Mouse (Mus musculus): ENCODE data around the gene Lepr. TPM values are rescaled to one million over a fixed set of nuclear protein-coding genes. Genes with fewer than 3 reads are reported as not detected.

Lepr gene
- total RNA-seq (2021) = 11.8 and 14.5 TPM in 2 replicates
- long read RNA-seq, partial matches to known transcripts = 3 of 4 reads
- long read RNA-seq, other reads (novel, unspliced or antisense) = 1 of 4 reads

- DNase-seq = peak; percentile 34
These were observed at the start of gene Lepr for GRCm38 (mm10) chr4:101717367-101718121. TSS of gene Lepr (plus strand) at chr4:101717404.

DNA sequence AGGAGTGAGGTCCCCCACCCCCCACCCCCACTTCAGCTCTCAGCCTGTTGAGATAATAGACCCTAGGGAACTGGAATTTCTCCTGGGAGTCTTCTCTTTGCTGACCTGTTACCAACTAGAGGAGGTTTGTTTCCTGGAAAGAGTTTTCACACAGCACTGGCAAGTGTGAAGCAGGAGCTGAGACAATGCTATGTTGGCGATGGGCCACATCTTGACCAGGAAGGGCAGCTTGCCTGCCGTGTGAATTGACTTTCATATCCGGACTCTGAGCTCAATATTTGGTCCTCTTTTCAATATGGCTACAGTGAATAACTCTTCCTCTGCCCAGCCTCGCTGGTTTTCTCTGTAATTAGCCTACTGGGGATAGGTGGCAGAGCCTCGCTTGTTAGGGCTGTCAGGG is 48.0 kb upstream of the Lepr start:
- DNase-seq = no peak

DNA sequence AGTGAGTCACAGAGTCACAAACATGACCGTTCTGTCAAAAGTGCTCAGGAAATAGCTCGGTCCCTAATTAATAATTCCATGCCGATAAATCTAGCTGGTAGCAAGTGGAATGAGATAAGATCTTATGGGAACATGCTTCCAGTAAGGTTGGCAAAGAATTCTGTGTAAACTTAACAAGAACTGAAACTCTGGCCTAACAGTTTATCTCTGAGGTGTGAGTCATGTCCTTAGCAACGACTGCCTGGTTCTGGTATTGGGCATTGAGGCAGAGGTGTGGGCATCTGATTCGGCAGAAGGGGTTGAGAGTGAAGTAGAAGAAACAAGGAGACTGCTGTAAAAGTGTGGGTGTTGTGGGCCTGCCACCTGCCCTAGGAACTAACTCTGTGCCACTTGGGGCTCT is 47.4 kb upstream of the Lepr start:
- DNase-seq = no peak

- no peak for DNase-seq
These were observed 42.4 kb upstream of the Lepr start for GRCm38 (mm10) chr4:101674790-101675189.

DNA sequence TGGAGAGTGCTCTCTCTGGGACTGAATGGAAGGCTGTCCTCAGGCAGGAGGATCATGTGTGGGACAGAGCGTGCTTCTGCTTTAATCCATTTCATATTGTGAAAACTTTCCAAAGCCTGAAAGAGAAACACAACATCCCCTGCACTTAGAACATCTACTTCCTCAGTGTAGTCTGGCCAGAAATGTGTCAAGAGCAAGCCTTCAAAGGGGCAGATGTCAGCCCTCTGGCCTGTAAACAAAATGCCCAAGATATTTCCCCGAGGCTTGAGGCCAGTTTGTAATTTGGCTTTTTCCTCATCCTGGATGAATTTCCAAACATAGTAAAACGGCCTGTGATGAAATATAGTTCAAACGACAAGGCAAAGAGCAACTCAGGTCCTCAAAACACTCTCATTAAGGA is 41.5 kb upstream of the Lepr start:
- DNase-seq = no peak

- no peak for DNase-seq
These were observed 34.6 kb upstream of the Lepr start for GRCm38 (mm10) chr4:101682620-101683019.

DNA sequence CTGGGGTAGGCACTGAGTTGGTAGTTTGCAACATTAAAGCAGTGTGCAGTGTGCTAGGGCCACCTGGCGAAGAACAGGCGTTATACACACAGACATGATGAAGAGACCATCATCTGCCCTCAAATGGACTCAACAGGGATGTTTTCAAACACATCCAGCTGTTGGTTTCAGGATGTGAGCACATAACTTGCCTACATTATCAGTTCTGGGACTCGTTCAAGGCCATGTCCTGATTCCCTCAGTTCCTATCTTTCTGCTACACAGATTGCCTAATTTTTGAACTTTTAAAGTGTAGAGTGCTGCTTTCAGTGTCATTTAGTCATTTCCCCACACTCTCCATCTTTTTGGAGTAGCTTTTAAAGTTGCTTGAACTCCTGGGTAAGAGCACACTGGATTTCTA is 34.1 kb upstream of the Lepr start:
- no peak for DNase-seq

- no peak for DNase-seq
These were observed 32.4 kb upstream of the Lepr start for GRCm38 (mm10) chr4:101684821-101685220.

DNA sequence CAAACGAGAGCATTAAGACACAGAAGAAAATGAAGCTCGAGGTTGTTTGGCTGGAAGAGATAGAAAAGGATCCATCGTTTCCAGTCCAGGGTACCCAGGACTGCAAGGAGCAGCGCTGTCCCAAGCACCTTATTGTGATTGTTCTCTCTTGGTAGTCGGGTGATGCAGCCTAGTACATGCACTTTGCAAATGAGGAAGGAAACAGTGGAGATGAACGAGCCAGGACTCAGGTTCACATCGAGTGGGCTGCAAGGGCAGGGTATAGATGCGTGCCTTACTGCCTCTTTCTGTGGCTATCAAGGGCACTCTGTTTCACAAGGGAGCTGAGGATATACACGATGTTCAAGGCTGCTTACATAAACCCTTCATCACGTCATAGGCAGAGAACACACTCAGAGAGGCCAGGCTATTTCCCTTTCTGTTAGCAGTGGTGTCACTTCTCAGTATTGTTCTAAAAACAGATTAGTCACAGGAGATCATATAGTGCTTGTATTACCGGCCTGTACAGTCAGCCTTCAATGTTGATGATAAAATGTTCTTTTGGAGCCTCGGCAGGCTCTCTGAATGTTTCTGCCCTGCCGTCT is 30.9 kb upstream of the Lepr start:
- no peak for DNase-seq

GRCm38 (mm10) chr4:101689241-101689640 is 28.0 kb upstream of the Lepr start:
- no peak for DNase-seq

- no peak for DNase-seq
These were observed 27.6 kb upstream of the Lepr start for GRCm38 (mm10) chr4:101689645-101690044.

- DNase-seq = no peak
These were observed 24.3 kb upstream of the Lepr start for GRCm38 (mm10) chr4:101692892-101693291.

GRCm38 (mm10) chr4:101694529-101694928 is 22.7 kb upstream of the Lepr start:
- no peak for DNase-seq

DNA sequence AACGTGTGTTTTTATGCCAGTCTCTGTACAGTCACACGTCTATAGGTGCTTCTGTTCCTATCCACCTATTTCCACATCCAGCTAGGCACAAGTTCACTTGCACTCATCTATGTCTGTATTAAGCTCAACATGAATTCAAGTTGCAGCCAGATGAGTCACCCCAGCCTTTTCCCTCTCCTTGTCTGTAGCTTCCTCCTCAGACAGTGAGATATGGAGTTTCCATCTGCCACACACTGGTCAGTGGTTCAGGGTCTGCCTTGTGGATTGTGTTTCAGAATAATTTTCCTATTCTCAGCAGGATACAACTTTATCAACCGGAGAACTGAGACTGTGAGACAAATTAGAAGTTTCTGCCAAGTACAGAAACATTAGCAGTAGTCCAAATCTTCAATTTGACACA is 20.0 kb upstream of the Lepr start:
- no peak for DNase-seq

DNA sequence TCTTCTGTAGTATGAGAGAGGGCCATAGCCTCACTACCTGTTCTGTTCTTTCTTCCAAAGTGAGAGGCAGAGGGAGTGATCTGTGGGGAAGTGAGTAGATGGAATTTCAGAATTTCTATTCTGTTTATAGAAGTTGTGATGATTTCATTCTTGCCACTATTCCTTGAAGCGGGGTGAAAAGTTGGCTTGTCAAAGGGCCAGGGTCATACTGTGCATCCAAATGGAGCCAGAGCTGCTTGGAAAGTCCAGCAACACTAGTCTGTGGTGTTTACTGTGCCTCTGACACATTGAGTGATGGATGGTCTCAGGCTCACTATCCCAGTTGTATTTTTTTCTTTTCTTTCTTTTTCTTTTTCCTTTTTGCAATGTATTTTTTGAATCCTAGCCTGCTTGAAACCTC is 17.8 kb upstream of the Lepr start:
- no peak for DNase-seq

- no peak for DNase-seq
These were observed 16.1 kb upstream of the Lepr start for GRCm38 (mm10) chr4:101700892-101701640.

GRCm38 (mm10) chr4:101705325-101705724 is 11.9 kb upstream of the Lepr start:
- DNase-seq = no peak

DNA sequence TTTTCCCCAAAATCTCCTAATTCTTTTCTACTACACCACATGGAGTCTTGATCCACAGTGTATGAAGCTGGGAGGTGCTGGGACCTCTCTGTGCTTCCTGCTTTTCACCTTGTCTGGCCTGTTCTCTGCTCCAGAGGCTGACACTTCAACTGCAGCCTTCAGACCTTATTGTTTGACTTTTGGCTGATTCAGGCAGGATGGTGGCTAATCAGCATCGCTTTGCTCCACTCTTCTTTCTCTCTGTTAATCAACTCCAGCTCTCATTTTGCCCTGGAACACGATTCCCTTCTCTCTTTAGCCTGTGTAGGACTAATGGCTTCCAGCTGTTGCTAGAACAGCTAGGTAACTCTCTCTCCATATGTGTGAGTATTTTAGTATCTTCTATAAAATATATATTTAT is 10.0 kb upstream of the Lepr start:
- DNase-seq = no peak

DNA sequence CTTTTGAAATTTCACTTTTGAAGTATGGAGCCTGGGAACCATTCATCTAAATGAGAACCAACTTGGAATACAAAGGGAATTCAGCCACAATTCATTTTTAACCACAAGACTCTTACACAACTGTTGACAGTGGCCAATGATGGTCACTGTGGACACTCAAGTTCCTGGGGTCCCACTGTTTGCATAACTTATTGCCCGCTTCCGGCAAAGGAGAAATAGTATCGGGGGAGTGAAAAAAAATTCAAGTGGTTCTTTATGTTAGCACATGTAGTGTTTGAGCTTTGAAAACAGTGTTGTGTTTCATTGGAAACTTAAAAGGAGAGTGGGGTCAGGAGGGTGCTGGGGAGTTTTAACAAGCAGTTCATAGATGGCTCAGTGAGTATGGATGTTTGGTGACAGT is 9.3 kb upstream of the Lepr start:
- DNase-seq = no peak

DNA sequence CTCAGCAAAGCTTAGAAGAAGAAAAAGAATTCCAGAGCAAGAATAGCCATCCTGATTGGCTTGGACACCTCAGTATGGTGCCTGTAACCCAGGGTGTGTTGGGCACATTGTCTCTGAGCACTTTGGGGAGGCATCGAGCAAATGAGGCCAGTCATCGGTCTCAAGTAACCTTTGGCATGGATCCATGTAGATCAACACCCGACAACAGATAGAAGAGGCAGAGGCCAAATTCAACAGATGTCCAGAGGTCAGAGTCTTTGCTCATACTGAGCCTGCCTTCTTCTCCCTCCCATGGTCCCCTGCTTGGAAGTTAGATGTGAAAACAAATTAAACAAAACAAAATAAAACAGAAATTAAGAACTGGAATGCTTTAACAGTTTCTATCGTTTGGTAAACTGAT is 6.8 kb upstream of the Lepr start:
- no peak for DNase-seq

DNA sequence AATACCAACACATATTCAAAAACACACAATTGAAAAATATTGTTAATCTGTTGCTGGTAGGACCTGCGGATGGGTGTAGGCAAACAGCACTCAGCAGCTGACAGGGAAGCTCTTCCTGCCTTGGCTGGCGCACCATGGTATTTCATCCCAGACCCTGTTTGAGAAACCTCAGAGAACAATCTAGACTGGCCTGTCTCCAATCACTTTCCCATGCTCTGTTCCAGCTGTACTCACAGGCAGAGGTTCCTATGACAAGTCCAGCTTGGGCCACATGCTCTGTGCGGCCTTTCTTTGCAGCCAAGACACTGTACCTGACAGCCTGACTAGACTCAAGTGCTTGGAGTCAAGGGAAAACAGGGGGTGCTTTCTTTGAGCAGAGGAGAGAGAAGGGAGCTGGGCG is 6.1 kb upstream of the Lepr start:
- DNase-seq = no peak

DNA sequence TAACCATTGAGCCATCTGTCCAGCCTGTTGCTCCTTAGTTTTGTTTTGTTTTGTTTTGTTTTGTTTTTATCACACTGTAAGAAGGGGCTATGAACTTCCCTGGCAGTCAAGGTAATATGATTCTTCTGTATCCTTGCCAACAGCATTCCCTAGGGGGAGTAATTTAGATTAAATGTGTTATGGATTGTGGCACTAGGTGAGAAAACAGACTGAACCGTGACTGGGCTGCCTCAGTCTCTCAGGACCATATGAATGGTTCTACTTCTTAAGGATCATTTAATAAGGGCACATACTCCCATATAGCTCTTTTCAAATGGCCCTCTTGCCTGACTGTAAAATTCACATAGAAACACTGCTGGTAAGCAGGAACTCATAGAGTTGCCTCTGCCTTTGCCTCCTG is 4.6 kb upstream of the Lepr start:
- no peak for DNase-seq

GRCm38 (mm10) chr4:101715302-101715701 is 1.9 kb upstream of the Lepr start:
- DNase-seq = no peak

Data from adrenal gland, postnatal 25 days (tissue).